Mouse (Mus musculus): ENCODE results near the gene Tceal1.
A peak's percentile ranks its signal among the peaks of the same experiment; 100 is the strongest.
"Not testable (repeated sequence)": the region's sequence is repeated elsewhere in the genome, so short reads cannot be mapped to it uniquely, and the experiment has no call there.

The Tceal1 gene

DNA sequence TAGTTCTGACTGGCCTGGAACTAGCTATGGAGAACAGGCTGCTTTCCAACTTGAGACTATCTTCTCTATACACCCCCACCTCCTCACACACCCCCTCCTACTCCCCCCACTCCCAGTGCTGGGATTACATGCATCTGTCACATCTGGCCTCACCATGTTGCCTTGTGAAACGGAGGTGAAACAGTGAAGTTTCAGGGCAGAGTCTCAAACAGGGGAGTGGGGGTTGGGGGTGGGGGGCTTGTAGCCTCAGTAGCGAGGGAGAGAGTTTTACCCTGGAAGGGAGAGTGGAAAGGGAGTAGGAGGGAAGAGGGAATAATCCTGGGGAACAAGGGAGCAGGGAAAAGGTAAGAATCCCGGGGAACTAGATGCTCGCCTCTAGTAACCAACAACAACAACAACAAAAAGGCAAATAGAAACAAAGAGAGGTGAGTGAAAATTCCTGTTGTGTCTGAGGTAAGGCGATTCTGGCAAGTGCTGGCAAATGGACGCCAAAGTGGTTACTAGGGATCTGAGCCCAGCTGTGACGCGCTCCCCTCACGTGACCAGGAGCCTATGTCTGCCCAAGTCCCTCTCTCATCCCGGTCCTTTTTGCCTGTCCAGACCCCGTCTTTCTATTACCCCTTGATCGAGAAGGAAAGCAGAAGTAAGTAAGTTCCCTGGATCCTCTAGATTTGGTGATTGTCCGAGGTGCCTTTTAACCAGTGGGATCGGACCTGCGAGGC lies at the start of gene Tceal1:
Gene Tceal1 (plus strand): TSS at position 537 of the 722 bp plus-strand sequence.
- no peak for DNase-seq (ENCODE audit: low read depth in 2 of 2, low spot score in 2 of 2)

DNA sequence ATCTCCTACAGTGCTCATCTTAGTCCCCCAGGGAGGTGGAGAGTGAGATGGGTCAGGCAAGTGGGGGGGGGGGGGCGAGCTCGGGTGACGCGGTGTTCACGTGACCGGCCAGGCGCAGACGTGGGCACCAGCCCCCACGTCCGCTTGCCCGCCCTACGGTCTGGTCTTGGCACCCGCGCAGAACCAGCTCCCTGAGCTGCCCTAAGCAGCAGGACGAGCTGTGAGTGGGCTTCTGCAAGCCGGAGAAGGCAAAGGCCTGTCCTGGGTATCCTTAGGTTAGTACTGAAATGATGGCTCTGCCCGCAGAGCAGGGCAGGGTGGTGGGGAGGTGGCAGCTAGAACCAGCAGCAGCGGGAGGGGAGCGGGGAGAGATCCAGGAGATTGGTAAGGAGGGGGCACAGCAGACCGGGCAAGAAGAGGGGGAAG lies 41.5 kb upstream of the Tceal1 start:
- no peak for DNase-seq (ENCODE audit: low read depth in 2 of 2, low spot score in 2 of 2)

DNA sequence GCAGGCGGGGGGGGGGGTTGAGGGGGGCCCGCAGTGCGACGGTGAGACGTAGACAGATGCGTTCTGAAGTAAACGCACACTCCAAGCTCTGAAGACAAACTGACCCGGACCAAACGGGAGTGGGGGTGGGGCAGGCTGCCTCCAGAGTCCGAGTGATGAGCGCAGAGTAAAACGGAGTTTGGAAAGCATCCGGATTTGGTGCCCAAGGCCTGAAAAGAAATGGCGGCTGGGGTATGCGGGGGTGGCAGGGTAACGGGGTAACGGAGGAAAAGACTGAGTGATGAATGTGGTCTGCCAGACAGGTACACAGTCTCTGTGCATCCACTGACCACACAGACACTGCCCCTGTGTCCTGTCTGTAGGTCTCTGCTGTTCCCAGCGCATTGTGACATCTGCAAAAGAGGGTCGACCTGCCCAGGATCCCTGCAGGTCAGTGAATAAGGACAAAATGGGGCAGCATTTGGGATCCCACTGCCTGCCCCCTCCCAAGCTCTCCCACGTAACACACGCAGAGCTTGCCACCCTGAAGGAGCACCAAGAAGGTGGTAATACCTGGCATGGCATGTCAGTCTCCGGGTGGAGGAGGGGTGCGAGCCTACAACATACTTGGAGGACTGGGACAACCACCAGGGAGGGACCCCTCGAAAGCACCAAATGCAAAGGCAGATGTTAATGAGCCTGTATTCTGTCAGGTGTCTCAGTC lies 40.9 kb upstream of the Tceal1 start:
- not testable (repeated sequence) for DNase-seq (ENCODE audit: low read depth in 2 of 2, low spot score in 2 of 2)

DNA sequence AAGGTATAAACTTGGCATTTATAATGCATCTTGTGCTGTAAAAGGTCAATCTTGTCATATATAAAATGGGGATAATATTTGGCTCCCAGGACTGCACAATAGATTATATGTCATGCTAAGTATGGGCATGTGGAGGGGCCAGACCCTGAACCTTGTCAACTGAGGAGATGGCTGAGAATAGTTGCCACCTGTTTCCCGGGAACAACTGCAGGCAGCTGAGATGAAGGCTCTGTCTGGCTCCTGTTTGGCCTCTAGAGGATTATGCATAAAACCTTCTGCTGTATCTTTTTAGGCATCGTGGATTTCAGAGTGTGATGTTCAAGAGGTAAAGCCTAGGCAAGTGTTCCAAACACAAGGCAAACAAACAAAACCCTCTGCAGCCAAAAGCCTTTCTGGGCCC lies 39.0 kb upstream of the Tceal1 start:
- no peak for DNase-seq (ENCODE audit: low read depth in 2 of 2, low spot score in 2 of 2)

DNA sequence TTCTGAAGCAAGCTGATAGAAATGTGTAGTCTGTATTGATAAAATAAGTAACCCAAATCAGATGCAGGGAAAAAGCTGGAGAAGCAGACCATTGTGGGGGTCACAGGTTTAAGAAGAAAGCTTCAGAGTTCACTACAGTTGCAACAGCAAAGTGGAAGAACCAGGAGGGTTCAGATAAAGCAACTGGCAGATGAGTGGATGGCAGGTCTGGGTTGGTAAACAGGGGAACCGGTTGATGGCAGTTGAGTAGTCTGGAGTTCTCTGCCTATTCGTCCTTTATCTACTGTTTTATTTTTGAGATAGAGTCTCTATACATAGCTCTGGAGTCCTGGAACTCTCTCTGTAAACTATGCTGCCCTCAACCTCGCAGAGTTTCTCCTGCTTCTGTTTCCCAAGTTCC lies 26.8 kb upstream of the Tceal1 start:
- no peak for DNase-seq (ENCODE audit: low read depth in 2 of 2, low spot score in 2 of 2)

DNA sequence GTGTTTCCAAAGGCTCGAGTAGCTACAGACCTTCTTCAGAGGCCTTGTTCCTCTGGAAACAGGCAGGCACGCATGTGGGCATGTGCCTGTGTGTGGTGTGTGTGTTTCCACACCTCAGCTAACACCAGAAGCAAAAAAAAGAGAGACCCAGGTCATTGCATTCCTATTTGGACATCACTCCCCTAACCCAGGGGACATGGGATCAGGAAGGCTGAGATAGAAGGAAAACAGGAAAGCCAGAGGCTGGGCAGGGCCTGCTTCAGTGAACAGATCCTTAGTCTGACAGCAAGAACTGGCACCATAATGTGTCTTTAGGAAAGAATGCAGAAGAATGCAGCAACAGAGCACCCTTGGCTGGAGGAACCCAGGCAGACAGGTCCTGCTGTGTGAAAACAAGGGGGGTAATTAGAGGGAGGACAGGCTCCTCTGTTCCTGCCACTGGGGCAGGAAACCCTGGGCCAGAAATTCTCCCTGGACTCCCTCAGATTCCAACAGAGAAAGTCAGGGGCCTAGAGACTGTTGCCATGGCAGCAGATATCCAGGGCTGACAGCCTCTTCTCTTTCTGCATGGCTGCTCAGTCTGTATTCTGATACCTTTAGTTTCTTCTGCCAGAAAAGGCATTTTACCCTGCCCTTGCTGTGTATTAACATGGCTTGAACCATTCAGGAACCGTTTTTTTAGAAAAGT lies 16.0 kb upstream of the Tceal1 start:
- DNase-seq (ENCODE audit: low read depth in 2 of 2, low spot score in 2 of 2), result not testable (repeated sequence)

DNA sequence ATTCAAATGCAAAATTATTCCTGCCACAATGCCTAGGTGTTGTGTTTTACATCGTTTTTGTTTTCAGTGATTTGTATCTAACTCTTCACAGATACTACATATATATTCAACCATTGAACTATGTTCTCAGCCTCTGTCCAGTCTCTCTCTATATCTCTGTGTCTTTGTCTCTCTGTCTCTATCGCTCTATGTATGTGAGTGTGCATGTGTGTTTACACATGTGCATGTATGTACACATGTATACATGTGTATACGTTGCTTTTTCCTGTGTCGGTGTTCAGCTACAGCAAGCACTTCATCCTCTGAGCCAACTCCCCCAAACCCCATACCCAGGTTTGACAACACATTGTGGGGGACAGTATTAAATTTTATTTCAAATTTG lies 15.5 kb upstream of the Tceal1 start:
- no peak for DNase-seq (ENCODE audit: low read depth in 2 of 2, low spot score in 2 of 2)

DNA sequence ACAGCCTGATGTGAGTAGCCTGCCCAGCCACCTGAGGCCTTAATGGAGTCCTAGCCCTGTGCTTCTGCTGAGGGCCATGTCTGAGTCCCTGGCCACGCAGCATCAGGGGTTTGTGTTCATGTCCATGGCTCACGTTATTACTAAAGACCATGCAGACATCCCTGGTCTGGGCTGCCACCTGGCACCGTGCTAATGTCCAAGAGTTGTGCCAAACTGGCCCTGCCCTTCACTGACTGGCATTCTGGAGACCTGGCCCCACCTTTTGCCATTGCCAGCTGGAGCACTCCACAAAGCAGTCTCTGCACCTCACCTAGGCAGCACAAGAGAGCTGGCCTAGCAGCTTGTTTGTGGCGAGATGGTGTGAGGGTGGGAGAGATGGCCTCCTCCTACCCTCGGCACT lies 14.6 kb upstream of the Tceal1 start:
- no peak for DNase-seq (ENCODE audit: low read depth in 2 of 2, low spot score in 2 of 2)

DNA sequence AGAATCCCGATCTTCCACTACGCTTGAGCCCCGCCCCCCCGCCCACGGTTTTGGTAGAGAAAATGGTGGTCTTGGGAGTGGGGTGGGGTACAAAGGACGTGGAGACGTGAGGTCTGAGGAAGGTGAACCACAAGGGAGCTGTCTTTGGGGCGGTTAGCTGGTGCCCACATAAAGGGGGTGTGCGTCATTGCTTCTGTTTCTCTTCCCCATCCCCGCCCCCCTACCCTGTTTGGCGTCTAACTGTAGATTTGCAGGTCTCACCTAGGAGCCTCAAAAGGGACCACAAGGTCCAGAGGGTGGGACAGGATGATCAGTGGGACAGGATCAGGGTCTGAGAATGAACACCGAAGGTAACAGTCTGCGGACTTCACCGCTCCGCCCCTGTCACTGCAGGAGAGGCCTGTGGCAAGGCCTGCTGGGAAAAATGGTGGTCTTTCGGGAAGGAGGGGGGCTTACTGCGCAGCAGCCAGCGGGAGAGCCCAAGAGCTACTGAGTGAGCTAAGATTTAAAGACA lies 443 bp downstream of the Tceal1 start:
- DNase-seq (ENCODE audit: low read depth in 2 of 2, low spot score in 2 of 2), result peak; percentile 28 to 43

DNA sequence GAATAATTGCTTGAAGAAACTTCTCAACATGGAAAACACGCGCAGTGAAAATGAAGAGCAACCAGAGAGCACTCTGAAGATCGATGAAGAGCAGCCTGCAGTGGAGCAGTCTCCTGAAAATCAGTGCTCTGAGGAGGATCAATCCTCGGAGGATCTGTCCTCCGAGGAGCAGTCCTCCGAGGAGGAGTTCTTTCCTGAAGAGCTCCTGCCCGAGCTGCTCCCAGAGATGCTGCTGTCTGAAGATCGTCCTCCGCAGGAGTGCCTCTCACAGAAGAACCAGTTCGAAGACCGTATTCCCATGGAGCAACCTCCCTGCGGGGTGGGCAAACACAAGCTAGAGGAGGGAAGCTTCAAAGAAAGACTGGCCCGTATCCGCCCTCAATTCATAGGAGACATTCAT lies 1.0 kb downstream of the Tceal1 start:
- DNase-seq (ENCODE audit: low read depth in 2 of 2, low spot score in 2 of 2), result no peak

DNA sequence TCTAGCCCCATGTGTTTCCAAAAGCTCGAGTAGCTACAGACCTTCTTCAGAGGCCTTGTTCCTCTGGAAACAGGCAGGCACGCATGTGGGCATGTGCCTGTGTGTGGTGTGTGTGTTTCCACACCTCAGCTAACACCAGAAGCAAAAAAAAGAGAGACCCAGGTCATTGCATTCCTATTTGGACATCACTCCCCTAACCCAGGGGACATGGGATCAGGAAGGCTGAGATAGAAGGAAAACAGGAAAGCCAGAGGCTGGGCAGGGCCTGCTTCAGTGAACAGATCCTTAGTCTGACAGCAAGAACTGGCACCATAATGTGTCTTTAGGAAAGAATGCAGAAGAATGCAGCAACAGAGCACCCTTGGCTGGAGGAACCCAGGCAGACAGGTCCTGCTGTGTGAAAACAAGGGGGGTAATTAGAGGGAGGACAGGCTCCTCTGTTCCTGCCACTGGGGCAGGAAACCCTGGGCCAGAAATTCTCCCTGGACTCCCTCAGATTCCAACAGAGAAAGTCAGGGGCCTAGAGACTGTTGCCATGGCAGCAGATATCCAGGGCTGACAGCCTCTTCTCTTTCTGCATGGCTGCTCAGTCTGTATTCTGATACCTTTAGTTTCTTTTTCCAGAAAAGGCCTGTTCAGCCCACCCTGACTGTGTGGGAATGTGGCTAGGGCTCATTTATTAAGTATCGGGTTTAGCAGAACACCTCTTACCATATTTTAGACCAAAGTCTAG lies 7.1 kb downstream of the Tceal1 start:
- not testable (repeated sequence) for DNase-seq (ENCODE audit: low read depth in 2 of 2, low spot score in 2 of 2)

DNA sequence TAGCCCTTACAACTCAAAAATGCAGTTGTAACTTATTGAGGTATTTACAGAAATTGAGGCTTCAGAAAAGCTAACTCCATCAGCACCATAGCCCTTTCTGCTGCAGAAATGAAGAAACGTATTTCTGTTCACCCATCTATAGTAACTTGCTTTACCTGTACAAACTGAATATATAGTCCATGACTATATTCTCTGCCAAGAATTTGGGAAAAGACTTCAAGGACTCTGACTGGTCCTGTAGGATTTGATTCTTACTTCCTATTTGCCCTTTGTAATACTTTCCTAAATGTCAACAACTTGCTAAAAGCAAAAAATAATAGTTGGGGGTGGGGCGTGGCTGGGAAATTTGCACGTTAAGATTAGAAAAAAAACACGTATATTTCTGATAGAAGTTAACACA lies 24.2 kb downstream of the Tceal1 start:
- DNase-seq (ENCODE audit: low read depth in 2 of 2, low spot score in 2 of 2), result no peak

DNA sequence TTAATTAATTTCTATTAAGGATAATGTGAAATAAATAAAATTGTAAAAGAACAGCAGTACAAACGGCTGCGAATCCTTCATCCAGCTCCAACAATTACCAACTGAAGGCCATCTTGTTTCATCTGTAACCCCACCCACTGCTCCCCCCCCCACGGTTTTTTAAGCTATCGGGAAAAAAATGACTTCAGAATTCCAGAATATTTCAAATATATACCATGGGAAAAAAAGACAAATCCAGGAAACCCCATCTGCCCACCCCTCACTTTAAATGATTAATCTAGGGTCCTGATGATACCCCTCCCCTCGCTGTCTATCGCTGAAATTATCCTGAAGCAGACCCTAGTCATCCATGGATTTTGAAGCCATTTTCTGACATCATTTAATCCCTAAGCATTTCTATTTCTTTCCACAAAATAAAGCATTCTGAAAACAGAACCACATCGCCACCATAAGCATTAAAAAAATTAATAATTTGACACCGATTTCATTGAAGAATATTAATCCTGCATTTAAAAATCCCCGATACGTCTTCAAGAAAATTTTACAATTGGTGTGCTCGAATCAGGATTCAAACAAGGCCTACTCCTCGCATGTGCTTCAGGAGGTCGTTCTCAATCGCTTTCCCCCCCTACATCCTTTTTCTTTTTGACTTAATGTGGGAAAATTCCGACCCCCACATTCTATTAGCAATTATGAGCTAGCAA lies 32.5 kb downstream of the Tceal1 start:
- DNase-seq (ENCODE audit: low read depth in 2 of 2, low spot score in 2 of 2), result no peak

DNA sequence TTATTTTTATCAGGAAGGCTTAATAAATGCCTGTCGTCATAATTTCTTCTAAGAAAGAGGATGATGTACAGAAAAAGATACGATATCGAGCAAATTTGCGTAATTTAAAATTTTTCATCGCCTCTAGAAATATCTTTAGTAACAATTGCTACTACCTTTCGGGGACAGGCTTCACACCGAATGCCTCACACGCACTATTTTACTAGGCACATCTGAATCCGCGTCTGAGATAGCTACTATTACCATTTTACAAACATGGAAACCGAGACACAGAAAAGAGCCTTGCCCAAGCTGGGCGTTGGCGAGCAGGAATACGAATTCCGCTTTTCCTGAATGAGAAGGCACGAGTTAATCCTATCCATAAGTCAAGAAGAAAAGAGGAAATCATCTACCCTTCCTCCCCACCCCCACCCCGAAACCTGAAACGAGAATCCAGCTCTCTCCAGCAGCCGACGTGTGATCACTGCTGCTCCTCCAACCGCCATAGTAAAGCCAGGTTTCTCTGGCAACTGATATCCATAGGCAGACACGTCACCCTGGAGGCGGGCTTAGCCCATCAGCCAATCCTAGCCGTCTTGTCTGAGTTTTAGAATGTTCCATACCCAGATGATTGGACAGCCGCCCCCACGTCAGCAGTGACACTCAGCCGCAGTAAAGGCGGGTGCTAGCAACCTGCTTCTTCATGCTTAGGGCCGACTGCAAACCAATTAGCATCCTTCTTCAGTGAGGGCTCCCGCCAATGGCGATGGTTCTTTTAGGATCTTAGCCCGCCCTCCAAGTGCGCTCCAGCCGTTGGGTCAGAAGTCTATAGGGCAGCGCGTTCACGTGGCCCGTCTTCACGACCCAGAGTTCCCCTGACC lies 33.2 kb downstream of the Tceal1 start:
- DNase-seq (ENCODE audit: low read depth in 2 of 2, low spot score in 2 of 2), result peak; percentile 85 to 89

DNA sequence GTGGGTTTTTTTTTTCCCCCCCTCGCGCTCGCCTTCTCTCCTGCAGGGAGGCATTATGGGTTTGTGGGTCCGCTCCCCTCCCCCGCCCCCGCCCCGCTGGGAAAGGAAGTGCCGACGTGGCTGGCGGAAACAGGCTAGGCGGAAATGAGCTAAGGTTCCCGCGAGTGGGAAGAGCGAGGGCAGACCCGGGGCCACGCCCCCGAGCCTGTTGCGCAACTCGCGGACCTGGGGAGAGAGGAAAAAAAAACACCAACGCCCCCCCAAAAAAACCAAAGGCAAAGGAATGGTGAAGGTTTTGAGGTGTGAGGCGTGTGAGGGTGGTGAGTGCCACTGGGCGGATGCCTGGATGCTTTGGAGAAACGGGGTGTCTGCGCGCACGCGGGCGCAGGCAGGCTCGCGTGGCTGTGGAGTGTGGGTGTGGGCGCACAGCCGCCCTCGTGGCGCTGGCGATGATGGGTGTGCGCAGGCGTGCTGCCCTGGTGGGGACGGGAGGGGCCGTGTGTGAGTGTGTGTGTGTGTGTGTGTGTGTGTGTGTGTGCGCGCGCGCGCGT lies 33.9 kb downstream of the Tceal1 start:
- peak; percentile 72 to 80 for DNase-seq (ENCODE audit: low read depth in 2 of 2, low spot score in 2 of 2)

DNA sequence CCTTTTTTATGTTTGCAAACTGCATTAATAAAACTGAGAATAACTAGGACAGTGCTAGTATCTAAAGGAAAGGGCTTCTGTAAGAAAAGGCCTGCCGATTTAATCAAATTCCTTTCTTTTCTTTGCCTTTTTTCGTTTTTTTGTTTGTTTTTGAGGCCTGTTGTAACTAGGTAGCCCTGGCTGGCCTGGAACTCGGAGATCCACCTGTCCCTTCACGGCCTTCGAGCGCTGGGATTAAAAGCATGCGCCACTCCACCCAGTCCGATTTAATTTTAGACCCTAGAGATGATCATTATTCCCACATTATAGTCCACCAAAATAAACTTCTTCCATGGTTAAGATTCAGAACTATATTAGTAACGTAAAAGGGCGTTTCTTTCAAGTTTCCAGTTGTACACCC lies 34.5 kb downstream of the Tceal1 start:
- DNase-seq (ENCODE audit: low read depth in 2 of 2, low spot score in 2 of 2), result no peak

DNA sequence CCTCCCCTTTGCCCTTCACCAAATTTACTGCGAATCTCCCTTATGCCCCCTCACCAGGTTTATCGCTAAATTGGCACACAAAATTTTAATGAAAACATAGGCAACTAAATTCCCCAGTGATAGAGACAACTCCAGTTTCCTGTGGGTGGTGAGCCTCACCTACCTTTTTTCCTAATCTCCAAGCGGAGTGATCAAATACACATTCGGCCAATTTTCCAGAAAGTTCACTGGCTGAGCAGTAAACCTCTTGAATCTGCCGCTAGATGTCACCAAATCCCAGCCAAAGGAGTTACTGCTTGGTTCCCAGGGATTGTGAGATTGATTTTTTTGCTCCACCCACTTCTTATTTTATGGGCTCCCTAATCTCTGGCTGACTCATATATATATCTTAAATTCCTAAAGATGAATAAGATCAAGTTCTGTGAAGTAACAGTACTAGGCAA lies 34.9 kb downstream of the Tceal1 start:
- DNase-seq (ENCODE audit: low read depth in 2 of 2, low spot score in 2 of 2), result peak; percentile 10 to 31

DNA sequence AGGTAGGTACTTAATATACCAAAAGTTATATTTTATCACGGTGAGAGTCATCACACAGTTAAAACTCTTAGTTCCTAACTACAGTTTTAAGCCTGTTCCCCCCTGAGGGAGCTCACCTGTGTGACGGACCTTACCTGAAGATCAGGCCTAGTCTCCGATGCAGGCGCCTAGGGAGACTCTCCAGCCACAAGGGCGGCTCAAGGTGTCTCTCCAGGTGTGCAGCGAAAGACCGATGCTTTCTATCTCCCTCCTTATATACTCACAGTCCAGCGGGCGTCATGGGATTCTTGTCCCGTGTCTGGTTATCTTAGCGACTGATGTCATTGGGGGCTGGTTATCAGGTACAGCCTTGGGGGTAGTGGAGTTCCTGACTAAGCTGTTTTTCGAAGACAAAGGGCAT lies 35.7 kb downstream of the Tceal1 start, which contains the start of gene Morf4l2:
Gene Morf4l2 (minus strand): TSS at position 232 of the 400 bp plus-strand sequence.
- DNase-seq (ENCODE audit: low read depth in 2 of 2, low spot score in 2 of 2), result no peak

DNA sequence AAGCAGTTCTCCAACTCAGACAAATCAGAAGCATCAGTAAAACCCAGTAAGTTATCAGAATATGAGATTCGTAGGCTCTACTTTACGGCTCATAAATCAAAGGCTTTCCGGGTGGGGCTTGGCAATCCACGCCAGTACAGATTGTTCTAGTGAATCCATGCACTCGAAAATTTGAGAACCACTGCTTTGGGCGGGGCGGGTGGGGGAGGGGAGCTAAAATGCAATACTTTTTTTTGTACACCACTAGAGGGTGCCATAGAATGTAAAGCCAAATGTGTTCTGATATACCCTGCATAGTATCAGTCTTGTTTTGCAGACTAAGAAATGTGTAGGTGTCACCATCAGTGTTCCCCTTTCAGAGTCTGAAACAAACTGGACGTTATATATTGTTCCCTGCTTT lies 36.9 kb downstream of the Tceal1 start:
- no peak for DNase-seq (ENCODE audit: low read depth in 2 of 2, low spot score in 2 of 2)
